ENCODE assay signal across 13 mouse cellular contexts in the genomic region with DNA sequence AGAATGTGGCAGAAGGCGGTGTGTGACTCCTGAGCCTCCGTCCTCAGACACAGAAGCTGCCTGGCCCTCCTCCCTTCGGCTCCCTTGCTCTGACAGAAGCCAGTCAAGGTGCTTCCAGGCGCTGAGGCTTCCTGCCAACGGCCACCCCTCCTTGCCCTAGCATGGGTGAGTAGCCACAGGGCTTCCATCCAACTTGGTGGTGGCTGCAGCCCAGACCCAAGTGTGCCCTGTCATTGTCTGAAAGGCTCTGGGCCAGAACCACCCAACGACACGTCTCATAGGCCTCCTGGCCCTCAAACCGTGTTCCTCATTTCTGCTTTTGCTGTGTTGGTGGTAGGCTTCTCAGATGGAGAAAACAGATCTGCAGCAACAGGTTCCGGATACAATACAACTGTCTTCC.
DNase-seq lines count a peak whose midpoint lies in the region; ATAC-seq and TF ChIP-seq lines count a peak whose summit lies in the region.
"Had no signal": no experiment of that assay in that cellular context is flagged by ENCODE, and none has a peak within 500 bp of the region (broad histone marks: within the 10 kb centered on the region; RNA-seq: fewer than 3 reads in every experiment).

No protein-coding gene starts in this region.

- no peaks in the 10 kb centered on the region for H3K36me3 ChIP-seq in heart, adult 2 months (ENCODE audit: control insufficient read depth, insufficient read depth, low read length)
- H3K36me3 ChIP-seq: intestine, embryonic 15.5 days; limb, embryonic 13.5 days; stomach, embryonic 15.5 days had no signal

- no peaks in the 10 kb centered on the region for H3K4me1 ChIP-seq in heart, adult 2 months (ENCODE audit: control insufficient read depth, insufficient read depth, low read length)
- H3K4me1 ChIP-seq: intestine, embryonic 15.5 days; limb, embryonic 13.5 days; stomach, embryonic 15.5 days had no signal

- no peak overlapping the region for H3K27ac ChIP-seq in heart, adult 2 months
- no peak overlapping the region for H3K27ac ChIP-seq in left cerebral cortex, adult 2 months
- H3K27ac ChIP-seq: intestine, embryonic 15.5 days; limb, embryonic 13.5 days; stomach, embryonic 15.5 days had no signal

- peak; percentile 48 to 64 for DNase-seq in heart, adult 2 months
- no peak for DNase-seq in heart, postnatal 10 days
- DNase-seq in left cerebral cortex, postnatal 4 days: peak; percentile 75
- DNase-seq in left cerebral cortex, postnatal 14 days (ENCODE audit: low spot score in 2 of 2): no peak
- DNase-seq in cerebellum, adult 11-12 months: peak; percentile 56
- DNase-seq in spleen, postnatal 14 days (ENCODE audit: low spot score in 2 of 2): no peak
- DNase-seq in left cerebral cortex, adult 2 months (ENCODE audit: extremely low spot score in 1 of 2, low spot score in 2 of 2): no peak
- DNase-seq: lung, adult 2 months; right cerebral cortex, postnatal 4 days had no signal

- intact Hi-C loops in heart, adult 2 months (cut with DNase I): no loop called here
- intact Hi-C loops in heart, postnatal 10 days (cut with DNase I): no loop called here
- intact Hi-C loops in left cerebral cortex, postnatal 4 days (cut with DNase I): no loop called here
- intact Hi-C loops in left cerebral cortex, postnatal 14 days (cut with DNase I): no loop called here
- intact Hi-C loops in left cerebral cortex, adult 2 months (cut with DNase I): no loop called here

- 59% methylated on average over 9 of the region's 9 CpGs for WGBS in heart, adult 2 months

- TF ChIP-seq EP300 in heart, adult 2 months (IDR thresholded peaks at IDR 0.05; ENCODE audit: insufficient read depth, low read depth, low read length): no peak

- no peak overlapping the region for H3K9ac ChIP-seq in heart, adult 2 months (ENCODE audit: low read depth, low read length)
- H3K9ac ChIP-seq: intestine, embryonic 15.5 days; limb, embryonic 13.5 days; stomach, embryonic 15.5 days had no signal

- no peak overlapping the region for H3K4me3 ChIP-seq in heart, adult 2 months
- no peak overlapping the region for H3K4me3 ChIP-seq in left cerebral cortex, adult 2 months
- H3K4me3 ChIP-seq: intestine, embryonic 15.5 days; limb, embryonic 13.5 days; stomach, embryonic 15.5 days had no signal

- no peaks in the 10 kb centered on the region for H3K27me3 ChIP-seq in heart, adult 2 months (ENCODE audit: control insufficient read depth, insufficient read depth, low read length)

- H3K79me2 ChIP-seq in heart, adult 2 months (replicated peaks; ENCODE audit: control insufficient read depth, insufficient read depth, low read length): no peaks in the 10 kb centered on the region

- TF ChIP-seq POLR2A in heart, adult 2 months (IDR thresholded peaks at IDR 0.05; ENCODE audit: insufficient read depth, low read depth, low read length): no peak

- peak; percentile 76 for ATAC-seq in common myeloid progenitor, adult 5-6 weeks (replicated peaks; ENCODE audit: low read depth, poor library complexity, severe bottlenecking)
- ATAC-seq: intestine, embryonic 15.5 days had no signal

- TF ChIP-seq CTCF in heart, adult 2 months (IDR thresholded peaks at IDR 0.05): no peak
- no peak for TF ChIP-seq CTCF in left cerebral cortex, adult 2 months (IDR thresholded peaks at IDR 0.05)

Comparison
In these comparisons a context has a peak if more than half of its experiments do, and no peak if none do; other contexts are left out.
1. DNase-seq: peak in heart, adult 2 months (2 of 2), left cerebral cortex, postnatal 4 days (single experiment) and cerebellum, adult 11-12 months (single experiment); none in heart, postnatal 10 days (0 of 2), left cerebral cortex, postnatal 14 days (0 of 2), spleen, postnatal 14 days (0 of 2) and left cerebral cortex, adult 2 months (0 of 2).